Mouse (Mus musculus): ENCODE results near the gene Amotl2.
"Not testable (repeated sequence)": the region's sequence is repeated elsewhere in the genome, so short reads cannot be mapped to it uniquely, and the experiment has no call there.

Gene Amotl2

DNA sequence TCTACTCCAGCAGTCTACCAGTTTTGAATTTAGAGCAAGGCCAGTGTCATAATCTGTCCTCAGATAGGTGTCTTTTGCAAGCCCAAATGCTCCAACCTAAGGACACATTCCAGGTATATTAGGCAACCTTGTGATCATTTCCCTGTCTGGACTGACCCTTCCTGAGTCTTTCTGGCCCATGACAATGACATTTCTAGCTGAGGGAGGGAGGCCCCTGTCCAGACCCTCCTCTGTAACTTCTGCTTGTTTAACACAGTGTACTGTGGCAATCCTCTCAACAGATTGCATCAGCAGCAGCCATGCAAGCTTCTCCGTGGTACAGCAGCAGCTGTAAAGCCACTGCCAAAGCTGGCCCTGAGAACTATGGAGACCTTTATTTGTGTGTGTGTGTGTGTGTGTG, 19.5 kb downstream of the Amotl2 start:
- DNase-seq, result no peak

DNA sequence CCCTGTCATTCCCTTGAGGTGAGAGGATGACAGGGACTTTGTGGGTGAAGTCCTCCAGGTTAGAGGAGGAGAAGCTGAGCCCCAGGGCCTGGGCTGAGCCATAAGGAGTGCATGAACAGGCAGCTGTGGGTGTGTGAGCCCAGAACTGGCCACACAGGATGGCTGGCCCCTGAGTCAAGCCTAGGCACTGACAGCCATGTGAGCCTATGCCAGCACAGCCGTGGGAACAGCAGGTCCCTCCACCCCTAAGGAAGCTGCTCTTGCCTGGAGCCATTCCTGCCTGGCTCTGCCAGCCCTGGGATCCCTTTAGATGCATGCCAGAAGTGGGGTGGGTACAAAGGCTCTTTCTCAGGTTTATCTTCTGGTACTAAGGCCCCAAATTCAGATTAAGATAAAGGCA, 20.9 kb downstream of the Amotl2 start:
- no peak for DNase-seq

DNA sequence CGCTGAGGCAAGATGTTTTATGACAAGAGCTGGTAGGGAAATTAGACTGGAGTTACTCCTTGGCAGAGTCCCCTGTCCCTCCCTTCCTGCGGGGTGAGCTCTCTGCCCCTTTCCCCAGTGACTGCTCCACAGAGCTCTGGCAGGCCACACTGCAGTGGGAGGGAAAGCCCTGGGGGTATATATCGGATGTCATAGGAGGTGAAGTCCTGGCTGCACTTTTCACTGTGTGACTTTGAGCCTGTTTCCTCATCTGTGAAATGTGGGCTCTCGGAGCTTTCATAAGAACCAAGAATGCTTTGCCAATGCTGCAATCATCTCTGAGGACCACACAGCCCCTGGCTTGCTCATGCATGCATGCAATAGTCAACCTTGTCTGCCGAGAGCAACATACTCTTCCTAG, 30.3 kb downstream of the Amotl2 start:
- no peak for DNase-seq

DNA sequence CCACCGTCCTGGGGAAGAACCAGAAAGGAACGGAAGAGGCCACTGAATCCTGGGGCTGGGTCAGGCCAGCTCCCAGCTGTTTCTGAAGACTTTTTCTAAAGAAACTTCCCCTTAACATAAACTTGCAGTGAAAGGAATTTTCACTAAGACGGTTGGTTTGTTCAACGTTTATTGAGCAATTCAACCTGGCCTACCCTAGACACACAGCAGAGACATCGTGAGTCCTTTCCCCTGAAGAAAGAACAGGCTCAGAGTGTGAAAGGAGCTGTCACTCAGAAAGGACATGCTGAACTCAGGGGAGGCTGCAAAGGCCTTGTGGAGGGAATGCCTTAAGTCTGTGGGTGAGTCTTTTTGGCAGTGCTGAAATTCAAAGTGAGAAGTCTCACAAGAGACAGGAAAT, 31.4 kb downstream of the Amotl2 start:
- no peak for DNase-seq

DNA sequence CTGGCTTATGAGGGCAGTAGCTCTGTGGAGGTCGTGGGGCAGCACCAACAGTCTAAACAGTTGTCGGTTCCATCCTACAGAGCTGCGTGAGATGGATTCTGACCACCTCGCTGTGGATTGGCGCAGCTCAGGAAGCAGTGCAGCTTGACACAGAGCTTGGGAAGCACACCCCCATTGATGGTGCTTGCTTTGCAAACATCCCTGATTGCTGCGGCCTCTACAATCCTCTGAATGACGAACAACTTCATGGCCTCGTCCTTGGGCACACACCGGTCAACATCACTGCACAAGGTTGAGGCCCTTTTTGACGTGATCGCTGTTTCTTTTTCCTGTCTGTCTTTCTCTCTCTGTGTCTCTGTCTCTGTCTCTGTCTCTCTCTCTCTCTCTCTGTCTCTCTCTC, 32.7 kb downstream of the Amotl2 start:
- no peak for DNase-seq

DNA sequence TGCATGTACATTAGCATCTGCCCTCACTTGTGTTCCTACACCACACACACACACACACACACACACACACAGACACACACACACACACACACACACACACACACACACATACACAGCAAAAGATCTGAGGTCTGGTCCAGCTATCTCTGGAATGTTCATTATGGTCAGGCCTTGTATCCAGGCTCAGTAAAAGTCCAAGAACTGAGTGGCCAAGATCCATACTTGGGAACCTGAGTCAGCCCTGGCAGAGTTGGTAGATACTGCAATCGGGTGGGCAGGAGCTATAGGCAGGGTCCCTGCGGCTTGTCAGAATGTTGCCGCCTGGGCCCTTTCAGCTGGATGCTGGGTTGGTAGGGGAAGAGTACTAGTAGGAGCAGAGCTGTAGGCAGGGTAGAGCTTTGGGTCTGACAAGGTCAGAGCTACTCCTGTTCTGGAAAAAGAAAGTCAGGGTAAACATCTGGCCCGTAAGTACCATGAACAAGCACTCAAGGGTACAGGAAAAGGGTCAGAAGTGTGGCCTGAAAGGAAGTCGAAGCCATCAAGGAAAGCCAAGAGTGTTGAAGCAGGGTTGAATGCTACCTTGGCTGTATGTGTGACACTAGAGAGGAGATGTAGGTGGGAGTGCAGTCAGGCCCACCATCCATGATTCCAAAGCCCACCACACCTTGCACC, 35.3 kb downstream of the Amotl2 start:
- no peak for DNase-seq

DNA sequence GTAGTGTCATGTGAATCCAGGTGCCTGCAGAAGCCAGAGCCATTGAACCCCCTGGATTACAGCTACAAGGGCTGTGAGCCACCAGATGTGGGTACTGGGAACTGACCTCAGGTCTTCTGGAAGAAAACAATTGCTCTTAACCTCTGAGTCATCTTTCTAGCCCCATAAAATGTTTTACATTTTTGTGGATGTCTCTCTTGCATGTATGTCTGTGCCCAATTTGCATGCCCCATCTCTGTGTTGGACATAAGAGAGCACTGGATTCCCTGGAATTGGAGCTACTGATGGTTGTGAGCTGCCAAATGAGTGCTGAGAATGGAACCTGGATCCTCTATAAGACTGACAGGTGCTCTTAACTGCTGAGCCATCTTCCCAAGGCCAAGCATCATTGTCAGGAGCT, 36.8 kb downstream of the Amotl2 start:
- DNase-seq, result no peak

DNA sequence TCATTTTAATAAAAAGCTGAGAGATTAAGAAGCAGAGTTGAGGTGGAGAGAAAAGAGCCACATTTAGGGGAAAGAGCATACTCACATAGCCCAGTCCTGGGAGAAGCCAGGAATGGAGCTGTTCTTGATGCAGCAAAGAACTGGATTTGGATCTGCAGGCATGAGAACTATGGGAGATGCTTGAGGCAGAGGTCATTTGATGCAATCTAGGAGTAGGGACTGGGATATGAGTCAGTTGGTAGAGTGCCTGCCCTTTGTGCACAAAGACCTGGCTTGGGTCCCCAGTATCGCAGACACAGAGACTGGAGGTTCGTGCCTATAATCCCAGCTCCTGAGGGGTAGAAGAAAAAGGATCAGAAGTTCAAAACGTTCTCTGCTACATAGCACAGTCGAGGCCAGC, 38.7 kb downstream of the Amotl2 start:
- DNase-seq, result no peak

DNA sequence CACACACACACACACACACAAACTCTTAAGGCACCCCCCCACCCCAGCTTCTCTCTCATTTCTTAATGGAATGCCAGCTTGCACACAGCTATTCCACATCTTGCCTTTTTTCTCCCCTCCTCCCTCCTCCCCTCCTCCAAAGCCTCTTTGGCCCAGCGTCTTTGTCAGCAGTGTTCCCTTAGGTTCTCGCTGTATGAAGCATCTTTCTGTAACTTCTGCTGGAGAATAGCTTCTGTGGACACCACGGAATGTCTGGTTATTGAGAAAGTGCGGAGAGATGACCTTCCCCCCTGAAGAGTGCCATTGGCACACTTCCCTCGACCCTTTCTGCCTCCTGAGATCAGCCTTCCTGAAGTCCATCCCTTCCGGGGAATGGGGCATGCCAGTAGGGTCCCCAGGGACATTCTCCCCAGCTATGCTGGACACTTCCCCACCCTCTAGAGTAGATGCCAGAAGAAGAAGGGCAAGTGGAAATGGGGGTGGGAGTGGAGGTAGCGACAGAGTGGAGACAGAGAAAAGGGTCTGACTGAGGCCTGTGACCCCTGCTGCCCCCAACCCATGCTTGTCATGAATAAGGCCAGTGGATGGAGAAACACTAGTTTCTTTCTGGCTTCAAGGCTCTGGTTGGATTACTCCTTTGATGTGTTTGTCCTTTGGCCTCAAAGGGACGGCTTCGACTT, 39.3 kb downstream of the Amotl2 start:
- DNase-seq, result no peak

DNA sequence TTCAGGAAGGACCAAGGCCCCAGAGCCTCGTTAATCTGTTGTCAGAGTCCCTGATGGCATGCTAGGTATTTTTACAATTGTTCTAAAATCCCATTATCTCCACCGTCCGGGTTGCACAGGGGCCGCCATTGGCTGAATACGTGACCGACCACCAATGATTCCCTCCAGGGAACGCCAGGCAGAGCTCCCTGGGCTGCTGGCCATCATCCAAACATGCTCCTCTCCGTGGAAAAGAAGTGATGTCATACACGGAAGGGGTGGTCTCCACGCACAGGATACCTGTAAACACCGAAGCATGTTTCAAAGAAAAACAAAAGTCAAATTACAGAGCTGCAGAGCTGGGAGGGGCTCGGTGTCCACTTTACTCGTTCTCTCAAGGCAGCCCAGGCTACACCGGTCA, 39.9 kb downstream of the Amotl2 start:
- no peak for DNase-seq

DNA sequence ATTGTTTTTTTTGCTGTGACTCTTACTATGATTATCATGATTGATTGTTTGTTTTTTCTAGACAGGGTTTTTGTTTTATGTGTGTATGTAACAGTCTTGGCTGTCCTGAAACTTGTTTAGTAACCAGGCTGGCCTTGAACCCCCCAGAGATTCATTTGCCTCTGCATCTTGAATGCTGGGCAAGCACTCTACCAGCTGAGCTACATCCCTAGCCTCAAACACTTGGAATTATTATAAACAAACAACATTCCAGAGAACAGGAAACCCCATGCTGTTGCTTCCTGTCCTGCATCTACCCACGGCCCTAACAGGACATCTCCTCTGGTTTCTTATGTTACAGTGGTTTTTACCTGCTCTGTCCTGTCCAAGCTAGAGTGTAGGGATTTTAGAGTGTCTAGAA, 42.4 kb downstream of the Amotl2 start:
- no peak for DNase-seq

DNA sequence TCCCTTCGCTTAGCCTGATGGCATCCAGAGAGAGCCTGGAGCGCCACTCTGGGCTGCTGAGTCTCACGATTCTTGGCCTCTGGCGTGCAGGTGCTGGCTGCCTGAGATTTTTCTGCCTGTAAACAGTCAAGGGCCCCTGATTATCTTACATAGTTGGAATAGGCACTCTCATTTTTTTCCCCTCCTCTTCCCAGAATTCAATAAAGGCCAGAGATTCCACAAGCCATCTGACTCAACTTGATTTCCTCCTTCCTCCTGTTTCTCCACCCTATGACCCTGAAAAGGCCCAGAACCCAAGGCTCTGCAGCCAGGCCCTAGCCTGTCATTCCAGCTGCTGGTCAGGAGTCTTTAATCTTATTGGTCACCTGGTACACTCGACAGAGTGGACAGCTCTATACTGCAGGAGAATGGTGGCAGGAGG, 43.1 kb downstream of the Amotl2 start:
- DNase-seq, result no peak

DNA sequence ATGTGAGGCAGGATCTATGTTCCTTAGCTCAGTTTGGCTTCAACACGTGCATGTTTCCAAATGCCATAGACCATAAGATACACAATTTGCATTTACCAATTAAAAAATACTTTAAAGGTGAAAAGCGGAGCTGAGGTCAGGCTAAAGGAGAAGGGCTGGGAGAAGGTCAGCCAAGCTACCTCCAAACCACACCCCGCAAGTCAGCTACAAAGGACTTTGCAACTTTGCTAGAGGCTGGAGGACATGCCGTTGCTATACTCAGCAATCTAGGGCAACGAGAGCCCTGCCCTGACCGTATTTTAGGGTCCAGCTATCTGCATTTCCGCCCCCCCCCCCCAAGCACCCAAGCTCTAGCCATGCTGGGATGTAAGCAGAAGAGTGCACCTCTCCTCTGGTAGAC, 45.1 kb downstream of the Amotl2 start:
- DNase-seq, result no peak

DNA sequence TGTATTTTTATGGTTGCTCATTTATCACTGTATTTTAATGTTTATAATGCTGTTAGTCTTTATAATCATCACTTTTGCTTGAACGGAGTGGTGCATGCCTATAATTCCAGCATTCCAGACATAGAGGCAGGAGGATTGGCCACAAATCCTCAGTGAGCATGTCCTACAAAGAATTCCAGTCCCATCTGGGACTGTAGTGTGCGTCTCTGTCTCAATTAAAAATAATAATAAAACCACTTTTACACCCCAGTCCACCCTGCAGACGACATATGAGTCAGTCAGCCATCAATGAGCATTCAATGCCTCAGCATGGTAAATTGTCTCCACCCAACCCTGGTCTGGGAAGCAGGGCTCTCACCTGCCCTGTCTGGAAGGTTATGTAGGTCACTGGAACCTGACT, 46.4 kb downstream of the Amotl2 start:
- no peak for DNase-seq

DNA sequence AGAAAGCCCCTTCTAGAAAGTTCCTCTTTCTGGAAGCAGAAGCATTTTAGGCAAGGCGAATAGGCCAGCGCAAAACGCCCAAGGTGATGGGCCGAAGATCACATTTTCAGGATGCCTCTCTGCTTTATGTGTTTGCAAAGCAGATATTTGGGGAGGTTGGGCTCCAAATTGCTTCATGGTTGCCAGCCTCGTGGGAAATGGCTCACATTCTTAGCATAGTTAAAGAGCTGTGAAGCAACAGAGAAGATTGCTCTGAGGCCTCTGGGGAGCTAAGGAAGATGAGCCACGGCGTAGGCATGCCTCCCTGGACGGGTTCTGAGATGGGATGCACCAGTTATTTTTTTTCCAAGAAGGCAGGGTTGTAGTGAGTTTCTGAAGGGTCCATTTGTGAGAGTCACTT, 47.0 kb downstream of the Amotl2 start:
- no peak for DNase-seq

DNA sequence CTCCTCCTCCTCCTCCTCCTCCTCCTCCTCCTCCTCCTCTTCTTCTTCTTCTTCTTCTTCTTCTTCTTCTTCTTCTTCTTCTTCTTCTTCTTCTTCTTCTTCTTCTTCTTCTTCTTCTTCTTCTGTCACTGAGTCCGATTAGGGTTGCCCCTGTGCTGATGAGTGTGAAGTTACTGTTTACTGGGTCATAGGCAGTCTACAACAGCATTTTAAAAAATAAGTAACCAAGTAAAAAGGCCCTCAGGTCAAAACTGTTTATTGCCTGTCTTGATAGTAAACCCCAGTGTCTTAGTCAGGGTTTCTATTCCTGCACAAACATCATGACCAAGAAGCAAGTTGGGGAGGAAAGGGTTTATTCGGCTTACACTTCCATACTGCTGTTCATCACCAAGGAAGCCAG, 48.1 kb downstream of the Amotl2 start:
- DNase-seq, result not testable (repeated sequence)

DNA sequence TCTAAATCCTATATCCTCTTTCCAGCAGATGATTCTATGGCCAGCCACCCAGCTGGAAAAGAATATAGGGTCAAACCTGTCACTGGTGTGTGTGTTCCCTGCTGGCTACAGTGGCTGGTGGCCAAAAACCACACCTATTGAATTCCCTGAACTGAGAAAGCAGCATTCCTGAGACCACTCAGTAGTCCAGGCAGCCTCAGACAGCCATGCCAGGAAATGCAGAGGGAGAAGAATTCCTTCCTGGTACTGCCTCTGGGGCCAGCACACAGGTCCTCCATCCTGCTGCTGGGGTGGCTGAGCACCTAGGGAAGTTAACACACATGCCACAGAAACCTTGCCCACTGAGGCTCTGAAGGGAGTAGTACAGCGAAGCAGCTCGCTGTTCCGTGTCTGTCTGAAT, 50.3 kb downstream of the Amotl2 start:
- no peak for DNase-seq

DNA sequence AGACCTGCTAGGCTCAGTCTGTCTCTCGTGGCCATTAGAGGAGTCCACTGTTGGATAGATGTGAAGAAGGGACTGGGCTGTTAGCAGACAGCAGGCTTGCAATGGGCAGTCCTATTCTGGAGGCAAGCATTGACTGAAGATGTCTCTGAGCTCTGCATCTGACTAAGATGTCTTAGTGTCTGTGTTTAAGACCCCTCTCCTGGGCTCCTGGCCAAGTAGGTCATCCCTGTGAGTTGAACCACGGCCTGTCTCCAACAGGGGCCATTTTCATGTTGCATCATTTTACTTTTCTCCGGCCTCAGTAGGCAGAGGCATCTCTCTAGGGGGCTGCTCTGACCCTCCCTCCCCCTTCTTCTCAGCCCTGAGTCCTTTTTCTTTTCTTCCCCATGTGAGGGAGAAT, 52.8 kb downstream of the Amotl2 start:
- DNase-seq, result no peak

DNA sequence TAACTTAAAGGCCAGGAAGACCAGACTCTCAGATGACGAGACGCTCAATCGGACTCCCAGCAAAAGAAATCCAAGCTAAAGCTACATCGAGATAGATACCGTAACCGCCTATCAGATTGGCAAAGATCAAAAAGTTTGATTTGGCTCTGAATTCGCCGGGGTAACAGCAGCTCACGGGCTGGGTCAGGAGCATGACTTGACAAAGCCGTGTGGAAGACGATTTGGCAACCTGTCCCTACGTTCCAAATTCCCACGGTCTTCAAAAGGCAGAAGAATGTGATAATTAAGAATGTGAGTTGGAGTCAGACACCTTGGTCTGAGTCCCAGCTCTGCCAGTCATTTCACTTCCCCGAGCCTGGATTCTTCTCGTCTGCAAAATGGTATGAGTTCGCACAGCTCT, 53.7 kb downstream of the Amotl2 start:
- DNase-seq, result no peak

DNA sequence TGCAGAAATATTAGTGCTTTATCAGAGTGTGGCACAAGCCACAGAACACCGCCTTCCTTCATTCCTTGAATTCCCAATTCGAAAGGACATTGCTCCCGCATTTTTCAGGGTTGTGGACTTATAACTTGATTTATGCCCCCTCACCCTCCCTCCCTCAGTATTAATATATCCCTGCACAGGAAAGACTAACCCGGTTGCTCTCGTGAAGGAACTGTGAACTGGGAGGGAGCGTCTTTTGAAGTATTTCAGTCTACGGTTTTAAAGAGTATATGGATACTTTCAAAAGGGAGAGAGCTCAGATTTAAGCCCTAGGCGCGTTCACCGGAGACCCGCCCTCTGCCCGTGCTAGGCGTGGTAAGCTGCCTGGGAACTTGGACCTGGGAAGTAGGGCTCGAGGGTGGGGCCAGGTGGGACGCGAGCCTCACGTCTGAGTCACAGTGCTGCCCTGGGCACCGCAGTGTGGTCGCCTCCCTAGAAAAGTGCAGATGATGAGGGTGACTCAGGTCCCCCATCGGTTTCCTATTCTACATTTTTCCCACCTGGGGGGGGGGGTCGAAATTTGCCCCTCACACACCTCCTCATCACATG, 54.9 kb downstream of the Amotl2 start:
- no peak for DNase-seq

DNA sequence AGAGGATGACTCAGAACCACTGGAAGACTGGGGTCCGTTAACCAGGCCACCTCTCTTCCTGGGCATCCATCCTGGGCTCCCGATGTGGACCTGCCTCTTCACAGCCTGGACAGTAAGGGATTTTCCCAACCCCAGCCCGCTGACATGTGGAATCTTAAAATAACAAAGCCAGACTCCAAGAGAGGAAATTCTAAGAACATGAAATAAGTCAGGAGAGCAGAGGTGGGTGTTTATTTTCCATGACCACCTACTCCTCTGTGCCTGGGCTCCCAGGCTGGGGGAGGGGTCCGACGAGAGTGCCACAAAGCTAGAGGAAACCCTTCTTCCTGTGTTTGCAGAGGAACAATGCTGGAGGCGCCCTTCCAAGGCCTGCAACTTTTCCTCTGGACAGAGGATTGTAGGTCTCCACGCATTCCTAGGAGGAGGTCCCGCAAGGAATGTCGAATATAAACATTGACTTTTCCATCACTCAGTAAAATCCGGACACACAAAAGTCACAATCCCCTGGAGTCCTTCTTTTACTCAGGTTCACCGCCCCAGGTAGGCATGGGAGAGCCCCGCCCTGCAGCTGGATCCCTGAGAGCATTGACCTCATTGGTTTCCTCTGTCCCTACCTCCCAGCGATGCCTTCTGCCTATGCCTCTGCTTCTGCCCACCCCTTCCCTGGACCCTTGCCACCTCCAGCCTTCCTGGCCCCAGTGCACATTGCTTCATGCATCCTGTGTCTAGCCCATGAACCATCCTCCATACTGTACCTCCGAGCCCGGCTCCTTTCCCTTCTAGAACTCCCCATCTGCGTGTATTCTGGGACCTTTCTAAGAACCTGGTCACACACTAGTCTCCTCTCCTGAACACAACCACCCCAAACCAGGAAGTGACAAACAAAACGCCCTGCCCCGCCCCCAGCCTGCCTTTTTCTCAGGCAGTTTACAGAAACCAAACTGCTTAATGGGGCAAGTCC, 61.4 kb downstream of the Amotl2 start:
- DNase-seq, result no peak

DNA sequence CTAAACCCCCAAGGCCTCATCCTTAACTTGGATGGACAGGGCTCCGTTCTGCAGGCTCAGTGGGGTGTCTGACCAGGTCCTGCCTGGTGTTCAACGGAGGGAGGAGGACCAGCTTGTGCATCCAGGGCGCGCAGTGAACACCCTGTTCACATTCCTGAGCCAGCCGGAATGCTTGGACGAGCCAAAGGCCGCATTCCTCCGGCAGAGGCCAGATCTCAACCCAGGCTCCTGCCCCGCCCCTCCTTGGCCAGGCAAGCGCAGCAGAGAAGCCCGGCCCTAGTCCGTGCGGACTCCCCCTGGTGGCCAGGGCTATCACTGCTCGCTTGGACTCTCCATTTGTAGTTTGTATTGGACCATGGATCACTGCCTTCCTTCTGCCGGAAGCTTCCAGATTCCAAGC, 63.0 kb downstream of the Amotl2 start:
- peak; percentile 72 for DNase-seq

All from right cerebral cortex, adult 18-20 months (tissue).